Mouse (Mus musculus) liver, embryonic 14 days (tissue): ENCODE results near the gene Olfr141. TPM values are rescaled to one million over a fixed set of nuclear protein-coding genes. Genes with fewer than 3 reads are reported as not detected.

Experiments used
- polyA plus RNA-seq: library from polyadenylated mRNA; depleted of rRNA; stranded (reverse); fragments of >200 nt; gene quantifications from 2 replicates; pipeline ENCODE4 v1.2.3, GENCODE M21; 2012; rRNA removed

Olfr141 gene
- polyA plus RNA-seq: not detected in 2 replicates

DNA sequence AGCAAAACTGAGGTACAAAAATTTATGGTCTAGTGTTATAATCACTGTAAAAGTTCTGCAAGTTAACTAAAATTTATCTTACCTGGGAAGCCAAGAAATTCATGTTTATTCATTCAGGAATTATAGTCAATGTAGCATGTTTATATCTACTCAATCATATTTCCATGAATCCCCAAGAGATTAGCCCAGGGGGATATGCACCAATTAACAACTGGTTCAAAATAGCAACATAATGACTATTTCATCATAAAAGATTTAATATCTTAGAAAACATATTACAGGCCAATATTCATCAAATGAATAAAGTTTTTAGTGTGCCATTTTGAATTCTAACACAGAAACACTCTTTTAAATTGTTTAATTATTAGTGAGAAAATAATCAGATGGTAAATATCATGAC is at the start of gene Olfr141:
Gene Olfr141, minus strand, starts transcription at position 101 of the 400 bp plus-strand sequence.

DNA sequence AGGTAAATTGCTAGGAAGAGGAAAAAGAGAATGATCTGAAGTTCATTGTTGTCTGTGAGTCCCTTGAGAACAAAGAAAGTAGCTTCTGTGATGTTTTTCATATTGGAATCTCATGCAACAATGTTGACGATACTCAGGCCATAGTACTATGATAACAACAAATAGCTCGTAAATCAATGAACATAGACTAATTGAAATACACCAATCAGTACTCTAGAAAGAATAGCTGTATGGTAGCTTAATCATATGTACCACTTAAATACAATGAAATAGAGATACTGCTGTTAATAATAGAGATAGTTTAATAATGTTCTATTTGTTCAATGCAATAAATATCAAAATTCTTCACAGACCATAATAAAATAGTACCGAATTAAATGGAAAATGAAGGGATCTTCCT is 41.8 kb upstream of the Olfr141 start, which contains the start of gene Olfr1095:
Gene Olfr1095, minus strand, starts transcription at position 101 of the 400 bp plus-strand sequence.

DNA sequence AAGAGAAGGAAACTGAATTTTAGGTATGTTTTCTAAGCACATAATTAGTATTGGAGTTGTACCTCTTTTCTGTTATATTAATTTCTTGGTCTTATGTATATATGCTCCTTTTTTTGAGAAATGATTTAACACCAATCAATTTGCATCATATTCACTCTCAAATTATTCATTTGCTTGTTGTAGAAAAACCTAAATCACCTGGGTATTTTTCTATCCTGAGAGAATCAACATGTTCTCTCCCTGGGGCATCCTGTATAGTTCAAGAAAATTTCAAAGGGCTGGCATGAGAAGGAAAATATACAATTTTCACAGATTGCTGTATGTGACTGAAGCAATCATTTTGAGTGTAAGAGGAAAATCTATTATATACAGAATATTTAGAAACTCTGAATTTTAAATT is 14.5 kb upstream of the Olfr141 start, which contains the start of gene Olfr1094:
Gene Olfr1094, plus strand, starts transcription at position 301 of the 400 bp plus-strand sequence.

DNA sequence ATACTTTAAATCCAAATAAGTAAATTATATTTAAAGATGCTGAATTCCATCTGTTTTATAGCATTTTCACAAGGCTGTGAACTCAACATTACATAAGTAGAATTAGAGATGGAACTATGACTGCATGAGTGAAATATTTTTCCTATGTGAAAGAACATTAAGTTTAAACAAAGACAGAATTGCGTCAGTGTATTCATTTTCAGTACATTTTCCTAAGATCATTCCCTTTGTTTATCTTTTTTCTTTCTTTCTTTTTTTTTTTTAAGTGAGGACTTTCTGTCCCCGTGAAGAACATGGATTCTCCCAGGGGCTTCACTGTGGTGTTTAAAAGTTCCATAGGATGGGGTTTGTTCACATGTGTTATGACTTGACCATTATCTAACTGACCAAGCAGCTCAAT is 27.6 kb downstream of the Olfr141 start, which contains the start of gene Olfr1093:
Gene Olfr1093, plus strand, starts transcription at position 301 of the 400 bp plus-strand sequence.

DNA sequence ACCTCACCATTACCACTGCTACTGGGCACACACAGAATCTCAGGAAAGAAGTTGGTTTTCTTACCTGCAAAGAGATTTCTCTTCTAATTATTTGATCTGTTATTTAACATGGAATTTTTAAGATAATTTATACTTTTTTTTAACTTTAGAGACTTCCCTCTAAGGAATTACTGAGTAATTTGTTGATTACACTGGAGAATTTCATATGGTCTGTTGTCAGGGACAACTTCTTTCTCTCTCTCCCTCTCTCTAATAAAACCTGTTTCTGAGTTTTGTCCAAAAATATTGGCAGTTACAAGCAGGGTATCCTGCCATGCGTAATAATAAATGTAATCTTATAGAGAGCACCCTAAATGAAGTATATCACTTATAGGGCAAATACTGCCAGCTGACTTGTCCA is 50.9 kb downstream of the Olfr141 start, which contains the start of gene Olfr1090:
Gene Olfr1090, minus strand, starts transcription at position 101 of the 400 bp plus-strand sequence.

Other genes starting within 250 kb of the Olfr141 start
- gene Olfr1082, start 211.1 kb downstream of the Olfr141 start, polyA plus RNA-seq: not detected in 2 replicates
- not detected in 2 replicates for gene Olfr1084, start 170.3 kb downstream of the Olfr141 start, polyA plus RNA-seq
- gene Olfr1085, start 148.0 kb downstream of the Olfr141 start, polyA plus RNA-seq: not detected in 2 replicates
- not detected in 2 replicates for gene Olfr1086, start 129.9 kb downstream of the Olfr141 start, polyA plus RNA-seq
- gene Olfr1087, start 111.6 kb downstream of the Olfr141 start, polyA plus RNA-seq: not detected in 2 replicates
- gene Olfr1089, start 76.3 kb downstream of the Olfr141 start, polyA plus RNA-seq: not detected in 2 replicates
- gene Olfr1090, start 51.0 kb downstream of the Olfr141 start, polyA plus RNA-seq: not detected in 2 replicates
- gene Olfr1093, start 27.5 kb downstream of the Olfr141 start, polyA plus RNA-seq: not detected in 2 replicates
- not detected in 2 replicates for gene Olfr1094, start 14.6 kb upstream of the Olfr141 start, polyA plus RNA-seq
- not detected in 2 replicates for gene Olfr1095, start 41.7 kb upstream of the Olfr141 start, polyA plus RNA-seq
- gene Gm13723, start 64.8 kb upstream of the Olfr141 start, polyA plus RNA-seq: not detected in 2 replicates
- gene Olfr1097, start 82.2 kb upstream of the Olfr141 start, polyA plus RNA-seq: not detected in 2 replicates
- not detected in 2 replicates for gene Olfr1098, start 114.5 kb upstream of the Olfr141 start, polyA plus RNA-seq
- not detected in 2 replicates for gene Olfr1099, start 150.7 kb upstream of the Olfr141 start, polyA plus RNA-seq
- gene Olfr1100, start 169.9 kb upstream of the Olfr141 start, polyA plus RNA-seq: not detected in 2 replicates
- gene Olfr1101, start 181.2 kb upstream of the Olfr141 start, polyA plus RNA-seq: not detected in 2 replicates
- not detected in 2 replicates for gene Olfr1102, start 188.4 kb upstream of the Olfr141 start, polyA plus RNA-seq
- not detected in 2 replicates for gene Olfr1104, start 217.1 kb upstream of the Olfr141 start, polyA plus RNA-seq
- not detected in 2 replicates for gene Olfr1105, start 226.5 kb upstream of the Olfr141 start, polyA plus RNA-seq
- not detected in 2 replicates for gene Olfr1106, start 242.3 kb upstream of the Olfr141 start, polyA plus RNA-seq